Mouse (Mus musculus) liver, embryonic 15.5 days (tissue): ENCODE data around the gene H2-Ke6. TPM values are rescaled to one million over a fixed set of nuclear protein-coding genes. Genes with fewer than 3 reads are reported as not detected.

ENCODE experiments used
- ATAC-seq: fragments of 200-750 bp; cut with Nextera tagmentation; 2 replicates; pipeline ENCODE4 v1.8.0; 2017; ENCODE audit warnings: moderate number of reproducible peaks, mild to moderate bottlenecking, moderate library complexity; ENCODE audit not compliant: insufficient read depth
- H3K27ac ChIP-seq: fragments of 300-500 bp; sonication (generic); replicated peaks from 2 replicates; pipeline ENCODE4 v1.5.1; 2015; ENCODE audit warnings: mild to moderate bottlenecking, inconsistent platforms
- H3K27me3 ChIP-seq: fragments of 300-500 bp; sonication (generic); 2 replicates; pipeline ENCODE4 v1.6.1; 2015; ENCODE audit warnings: mild to moderate bottlenecking, inconsistent platforms
- H3K36me3 ChIP-seq: fragments of 300-500 bp; sonication (generic); replicated peaks from 2 replicates; pipeline ENCODE4 v1.6.1; 2015; ENCODE audit warnings: moderate library complexity, mild to moderate bottlenecking, inconsistent platforms
- H3K4me1 ChIP-seq: fragments of 300-500 bp; sonication (generic); replicated peaks from 2 replicates; pipeline ENCODE4 v1.6.1; 2015; ENCODE audit warnings: inconsistent platforms
- H3K4me2 ChIP-seq: fragments of 300-500 bp; sonication (generic); 2 replicates; pipeline ENCODE4 v1.6.1; 2015; ENCODE audit warnings: moderate library complexity, mild to moderate bottlenecking, inconsistent platforms
- H3K4me3 ChIP-seq: fragments of 300-500 bp; sonication (generic); replicated peaks from 2 replicates; pipeline ENCODE4 v1.5.1; 2015; ENCODE audit warnings: mild to moderate bottlenecking, inconsistent platforms
- H3K9ac ChIP-seq: fragments of 300-500 bp; sonication (generic); 2 replicates; pipeline ENCODE4 v1.6.1; 2015; ENCODE audit warnings: moderate library complexity, mild to moderate bottlenecking, inconsistent platforms
- H3K9me3 ChIP-seq: fragments of 300-500 bp; sonication (generic); replicated peaks from 2 replicates; pipeline ENCODE4 v1.6.1; 2016; ENCODE audit warnings: inconsistent platforms
- WGBS: fragments of 180-500 bp; shearing (Covaris S2); methylation state at CpG from one replicate; pipeline ENCODE4 v1.1.7; 2015; ENCODE audit warnings: mixed read lengths; ENCODE audit not compliant: insufficient replicate concordance; 5-methylcytosine and 5-hydroxymethylcytosine counted together
- polyA plus RNA-seq: library from polyadenylated mRNA; unstranded; fragments of >200 nt; fragmentation: Nextera tagmentation; extraction: Ambion mirVana; gene quantifications from 2 replicates; pipeline ENCODE4 v1.2.1, GENCODE M21; 2015

The H2-Ke6 gene
- polyA plus RNA-seq = 30.7 and 37.0 TPM in 2 replicates

GRCm38 (mm10) chr17:34027656-34028223 is at the start of gene H2-Ke6:
Gene H2-Ke6, minus strand, starts transcription at chr17:34028060.
- Histone ChIP-seq H3K4me1 (peaks cover 81% of the 10 kb centered on the region), H3K4me2 (peak within 1 kb of the TSS; percentile 99), H3K9me3 (no peaks in the 10 kb centered on the region), H3K27ac (peak within 1 kb of the TSS; percentile 81), H3K9ac (peak within 1 kb of the TSS; percentile 67), H3K27me3 (peaks cover 3% of the 10 kb centered on the region; the same call in 1 of the 2 replicates), H3K4me3 (peak within 1 kb of the TSS; percentile 75), H3K36me3 (peaks cover 29% of the 10 kb centered on the region)
- ATAC-seq = peak; percentile 74
- WGBS = under 1% methylated on average over 49 of the region's 49 CpGs

GRCm38 (mm10) chr17:34077549-34077948 is 49.7 kb upstream of the H2-Ke6 start:
- peaks cover 25% of the 10 kb centered on the region for H3K27me3 ChIP-seq
- no peak for ATAC-seq
- WGBS = under 1% methylated on average over 9 of the region's 9 CpGs

GRCm38 (mm10) chr17:34075271-34075670 is 47.4 kb upstream of the H2-Ke6 start:
- WGBS = 28% methylated on average over 7 of the region's 7 CpGs

More at GRCm38 (mm10) chr17:34077549-34077948, 49.7 kb upstream of the H2-Ke6 start:
- H3K9ac ChIP-seq = no peak overlapping the region
- no peak overlapping the region for H3K27ac ChIP-seq
- 0 out of 2 replicates have a peak, but pooled peaks cover 3% of the 10 kb centered on the region for H3K4me1 ChIP-seq
- H3K4me2 ChIP-seq = no peak overlapping the region
- no peaks in the 10 kb centered on the region for H3K9me3 ChIP-seq
- H3K4me3 ChIP-seq = no peak overlapping the region
- H3K36me3 ChIP-seq = no peaks in the 10 kb centered on the region

GRCm38 (mm10) chr17:34072091-34072490 is 44.2 kb upstream of the H2-Ke6 start:
- 0 out of 2 replicates have a peak overlapping the region, but pooled peaks have one; percentile 6 for H3K27ac ChIP-seq
- H3K9me3 ChIP-seq = no peaks in the 10 kb centered on the region
- H3K4me2 ChIP-seq = no peak overlapping the region
- H3K4me3 ChIP-seq = no peak overlapping the region
- 0 out of 2 replicates have a peak, but pooled peaks cover 3% of the 10 kb centered on the region for H3K4me1 ChIP-seq
- no peak overlapping the region for H3K9ac ChIP-seq
- H3K36me3 ChIP-seq = no peaks in the 10 kb centered on the region
- WGBS = 40% methylated on average over 5 of the region's 5 CpGs
- no peak for ATAC-seq
- H3K27me3 ChIP-seq = peaks cover 21% of the 10 kb centered on the region

More at GRCm38 (mm10) chr17:34075271-34075670, 47.4 kb upstream of the H2-Ke6 start:
- H3K9me3 ChIP-seq = no peaks in the 10 kb centered on the region
- no peak overlapping the region for H3K9ac ChIP-seq
- H3K4me3 ChIP-seq = no peak overlapping the region
- peaks cover 25% of the 10 kb centered on the region for H3K27me3 ChIP-seq
- H3K36me3 ChIP-seq = no peaks in the 10 kb centered on the region
- ATAC-seq = no peak
- no peak overlapping the region for H3K27ac ChIP-seq
- H3K4me1 ChIP-seq = 0 out of 2 replicates have a peak, but pooled peaks cover 3% of the 10 kb centered on the region
- no peak overlapping the region for H3K4me2 ChIP-seq

- WGBS = 48% methylated on average over 3 of the region's 3 CpGs
- Histone ChIP-seq H3K27ac (no peak overlapping the region), H3K36me3 (no peaks in the 10 kb centered on the region), H3K4me2 (no peak overlapping the region), H3K27me3 (no peaks in the 10 kb centered on the region), H3K4me3 (no peak overlapping the region), H3K4me1 (no peaks in the 10 kb centered on the region), H3K9me3 (no peaks in the 10 kb centered on the region), H3K9ac (no peak overlapping the region)
- ATAC-seq = no peak
Observed at GRCm38 (mm10) chr17:34068864-34069263, 41.0 kb upstream of the H2-Ke6 start.

- no peaks in the 10 kb centered on the region for H3K9me3 ChIP-seq
- H3K36me3 ChIP-seq = no peaks in the 10 kb centered on the region
- no peak overlapping the region for H3K9ac ChIP-seq
- peak; percentile 32; the same call in 1 of the 2 replicates for ATAC-seq
- 23% methylated on average over 7 of the region's 7 CpGs for WGBS
- no peak overlapping the region for H3K27ac ChIP-seq
- H3K4me1 ChIP-seq = no peaks in the 10 kb centered on the region
- no peaks in the 10 kb centered on the region for H3K27me3 ChIP-seq
- no peak overlapping the region for H3K4me2 ChIP-seq
- no peak overlapping the region for H3K4me3 ChIP-seq
Observed at GRCm38 (mm10) chr17:34057224-34057623, 29.4 kb upstream of the H2-Ke6 start.

GRCm38 (mm10) chr17:34047404-34048050 is 19.7 kb upstream of the H2-Ke6 start:
- WGBS = 45% methylated on average over 5 of the region's 5 CpGs
- Histone ChIP-seq H3K4me1 (no peaks in the 10 kb centered on the region), H3K36me3 (no peaks in the 10 kb centered on the region), H3K9ac (no peak overlapping the region), H3K4me2 (no peak overlapping the region), H3K4me3 (no peak overlapping the region), H3K27me3 (peaks cover 1% of the 10 kb centered on the region; the same call in 1 of the 2 replicates), H3K27ac (no peak overlapping the region), H3K9me3 (no peaks in the 10 kb centered on the region)
- no peak for ATAC-seq

GRCm38 (mm10) chr17:34045941-34046340 is 18.1 kb upstream of the H2-Ke6 start:
- no peak for ATAC-seq
- 71% methylated on average over 14 of the region's 14 CpGs for WGBS

GRCm38 (mm10) chr17:34039562-34040450 is 11.9 kb upstream of the H2-Ke6 start:
- H3K27me3 ChIP-seq = peaks cover 48% of the 10 kb centered on the region
- no peak for ATAC-seq
- no peak overlapping the region for H3K4me3 ChIP-seq
- H3K27ac ChIP-seq = no peak overlapping the region
- 35% methylated on average over 17 of the region's 17 CpGs for WGBS
- H3K4me1 ChIP-seq = peaks cover 17% of the 10 kb centered on the region
- no peak overlapping the region for H3K4me2 ChIP-seq
- H3K9ac ChIP-seq = no peak overlapping the region
- H3K9me3 ChIP-seq = no peaks in the 10 kb centered on the region
- peaks cover 27% of the 10 kb centered on the region for H3K36me3 ChIP-seq

More at GRCm38 (mm10) chr17:34045941-34046340, 18.1 kb upstream of the H2-Ke6 start:
- Histone ChIP-seq H3K27ac (no peak overlapping the region), H3K27me3 (peaks cover 17% of the 10 kb centered on the region; the same call in 1 of the 2 replicates), H3K4me2 (no peak overlapping the region), H3K9me3 (no peaks in the 10 kb centered on the region), H3K4me3 (no peak overlapping the region), H3K4me1 (no peaks in the 10 kb centered on the region), H3K36me3 (no peaks in the 10 kb centered on the region), H3K9ac (no peak overlapping the region)

GRCm38 (mm10) chr17:34038878-34039561 is 11.2 kb upstream of the H2-Ke6 start, which contains the start of gene Col11a2:
Gene Col11a2, plus strand, starts transcription at chr17:34039437.
- no peak for ATAC-seq
- WGBS = 11% methylated on average over 28 of the region's 28 CpGs
- Histone ChIP-seq H3K4me2 (peak within 1 kb of the TSS; percentile 37), H3K4me3 (no peak within 1 kb of the TSS), H3K36me3 (peaks cover 33% of the 10 kb centered on the region), H3K9me3 (no peaks in the 10 kb centered on the region), H3K27ac (no peak within 1 kb of the TSS), H3K4me1 (peaks cover 18% of the 10 kb centered on the region), H3K27me3 (peaks cover 48% of the 10 kb centered on the region), H3K9ac (no peak within 1 kb of the TSS)
